Mouse (Mus musculus): ENCODE measurements around the gene Lmod1. TPM values are rescaled to one million over a fixed set of nuclear protein-coding genes. Genes with fewer than 3 reads are reported as not detected.

The Lmod1 gene
- 1.8 and 2.1 TPM in 2 replicates for polyA plus RNA-seq (2012; ENCODE audit: insufficient read depth, insufficient read length, missing spikeins)

GRCm38 (mm10) chr1:135324571-135324970 lies at the start of gene Lmod1:
Gene Lmod1, plus strand, starts transcription at chr1:135324807.
- H3K4me1 ChIP-seq (ENCODE audit: control insufficient read depth, insufficient read depth, insufficient read length, low read length) = no peaks in the 10 kb centered on the region
- H3K4me3 ChIP-seq (ENCODE audit: insufficient read depth, low read depth, low read length) = peak within 1 kb of the TSS; percentile 42
- H3K27ac ChIP-seq (replicated peaks; ENCODE audit: low read depth, low read length) = peak within 1 kb of the TSS; percentile 47

GRCm38 (mm10) chr1:135280646-135281045 lies 44.0 kb upstream of the Lmod1 start:
- peaks cover 7% of the 10 kb centered on the region for H3K4me1 ChIP-seq (ENCODE audit: control insufficient read depth, insufficient read depth, insufficient read length, low read length)
- H3K4me3 ChIP-seq (ENCODE audit: insufficient read depth, low read depth, low read length) = no peak overlapping the region
- H3K27ac ChIP-seq (replicated peaks; ENCODE audit: low read depth, low read length) = no peak overlapping the region

- H3K4me3 ChIP-seq (ENCODE audit: insufficient read depth, low read depth, low read length) = peak overlapping the region; percentile 88
- 0 out of 2 replicates have a peak overlapping the region, but pooled peaks have one; percentile 64 for H3K27ac ChIP-seq (replicated peaks; ENCODE audit: low read depth, low read length)
These were observed 42.8 kb upstream of the Lmod1 start for GRCm38 (mm10) chr1:135281841-135282240.

DNA sequence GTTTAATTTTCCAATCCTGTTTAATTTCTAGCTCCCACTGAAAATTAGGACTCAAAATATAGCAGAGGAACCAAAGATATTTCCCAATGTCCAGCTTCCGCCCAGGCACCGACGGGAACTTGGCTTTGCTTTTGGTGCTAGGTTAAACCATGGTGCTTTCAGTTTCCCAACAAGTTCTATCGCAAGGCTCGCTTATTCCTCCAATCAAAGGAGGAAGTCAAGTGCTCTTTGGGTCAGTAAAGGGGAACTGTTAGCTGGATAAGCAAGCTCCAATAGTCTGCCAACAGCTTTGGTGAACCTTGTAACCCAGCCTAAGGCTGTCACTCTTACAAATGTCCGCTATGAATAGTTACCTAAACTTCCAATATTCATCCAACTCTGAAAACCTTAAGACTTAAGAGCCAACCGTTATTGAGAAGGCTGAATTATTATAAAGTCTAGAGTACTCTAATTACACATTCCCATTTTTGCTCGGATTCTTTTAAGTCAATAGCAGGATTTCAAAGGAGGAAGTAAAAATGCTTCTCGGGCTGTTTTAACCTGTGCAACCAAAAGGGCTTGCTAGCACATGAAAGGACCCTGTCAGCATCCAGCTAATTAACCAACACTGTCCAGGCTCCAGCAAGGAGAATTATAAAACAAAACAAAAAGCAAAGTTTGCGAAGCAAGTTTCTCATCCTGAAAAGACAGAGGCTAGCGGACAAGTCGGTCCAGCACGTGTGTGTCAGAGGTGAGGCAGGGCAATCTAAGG lies 41.9 kb upstream of the Lmod1 start:
- peak overlapping the region; percentile 84 for H3K27ac ChIP-seq (replicated peaks; ENCODE audit: low read depth, low read length)
- peak overlapping the region; percentile 88 for H3K4me3 ChIP-seq (ENCODE audit: insufficient read depth, low read depth, low read length)
- peaks cover 7% of the 10 kb centered on the region for H3K4me1 ChIP-seq (ENCODE audit: control insufficient read depth, insufficient read depth, insufficient read length, low read length)

More at GRCm38 (mm10) chr1:135281841-135282240, 42.8 kb upstream of the Lmod1 start:
- H3K4me1 ChIP-seq (ENCODE audit: control insufficient read depth, insufficient read depth, insufficient read length, low read length) = peaks cover 7% of the 10 kb centered on the region

- Histone ChIP-seq H3K27ac (replicated peaks; ENCODE audit: low read depth, low read length) (peak overlapping the region; percentile 84), H3K4me1 (ENCODE audit: control insufficient read depth, insufficient read depth, insufficient read length, low read length) (peaks cover 7% of the 10 kb centered on the region), H3K4me3 (ENCODE audit: insufficient read depth, low read depth, low read length) (peak overlapping the region; percentile 88)
These were observed 41.3 kb upstream of the Lmod1 start for GRCm38 (mm10) chr1:135283287-135283825.

DNA sequence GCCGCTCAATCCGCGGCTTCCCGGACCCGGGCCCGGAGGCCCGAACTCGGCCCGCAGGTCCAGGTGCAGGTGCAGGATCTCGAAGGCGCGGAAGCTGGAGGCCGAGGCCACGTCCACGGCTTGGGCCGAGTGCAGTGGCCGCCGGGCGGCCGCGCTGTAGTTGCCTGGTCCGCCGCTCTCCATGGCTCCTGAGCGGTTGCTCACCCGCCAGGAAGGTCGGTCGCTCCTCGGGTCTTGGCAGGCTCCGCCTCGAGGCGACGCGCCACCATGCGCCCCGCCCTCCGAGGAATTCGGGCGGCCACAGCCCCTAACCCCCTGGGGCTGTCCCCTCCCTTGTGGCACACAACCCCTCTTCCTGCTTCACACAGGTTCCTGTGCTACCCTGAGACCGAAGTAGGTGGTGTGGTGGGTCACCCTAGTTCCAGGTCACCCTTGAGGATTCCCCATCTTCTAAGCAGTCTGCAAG lies 40.7 kb upstream of the Lmod1 start, which contains the start of gene Rnpep:
Rnpep (minus strand) TSS at position 259 of the 466 bp plus-strand sequence.
- H3K4me3 ChIP-seq (ENCODE audit: insufficient read depth, low read depth, low read length) = peak within 1 kb of the TSS; percentile 88
- peak within 1 kb of the TSS; percentile 84 for H3K27ac ChIP-seq (replicated peaks; ENCODE audit: low read depth, low read length)

GRCm38 (mm10) chr1:135286311-135286710 lies 38.3 kb upstream of the Lmod1 start:
- Histone ChIP-seq H3K27ac (replicated peaks; ENCODE audit: low read depth, low read length) (no peak overlapping the region), H3K4me1 (ENCODE audit: control insufficient read depth, insufficient read depth, insufficient read length, low read length) (peaks cover 7% of the 10 kb centered on the region)

More for the DNA sequence above, 40.7 kb upstream of the Lmod1 start, which contains the start of gene Rnpep:
- peaks cover 7% of the 10 kb centered on the region for H3K4me1 ChIP-seq (ENCODE audit: control insufficient read depth, insufficient read depth, insufficient read length, low read length)

DNA sequence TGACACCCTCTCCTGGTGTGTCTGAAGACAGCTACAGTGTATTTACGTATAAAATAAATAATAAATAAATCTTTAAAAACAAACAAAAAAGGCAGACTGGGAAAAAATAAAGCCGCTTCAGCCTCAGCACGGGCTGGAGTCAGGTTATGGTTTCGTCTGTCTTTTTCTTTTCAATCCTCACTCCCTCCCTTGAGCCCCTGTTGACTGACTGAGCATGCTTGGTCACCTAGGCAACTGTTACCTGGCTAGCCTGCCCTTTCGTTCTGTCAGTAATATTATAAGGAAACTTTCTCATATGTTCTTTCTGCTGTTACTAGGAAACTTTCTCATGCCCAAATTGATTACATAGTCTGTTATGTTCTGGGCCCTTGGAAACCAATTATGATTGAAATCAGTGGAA lies 33.7 kb upstream of the Lmod1 start:
- Histone ChIP-seq H3K4me1 (ENCODE audit: control insufficient read depth, insufficient read depth, insufficient read length, low read length) (no peaks in the 10 kb centered on the region), H3K27ac (replicated peaks; ENCODE audit: low read depth, low read length) (no peak overlapping the region), H3K4me3 (ENCODE audit: insufficient read depth, low read depth, low read length) (no peak overlapping the region)

More at GRCm38 (mm10) chr1:135286311-135286710, 38.3 kb upstream of the Lmod1 start:
- H3K4me3 ChIP-seq (ENCODE audit: insufficient read depth, low read depth, low read length) = no peak overlapping the region

DNA sequence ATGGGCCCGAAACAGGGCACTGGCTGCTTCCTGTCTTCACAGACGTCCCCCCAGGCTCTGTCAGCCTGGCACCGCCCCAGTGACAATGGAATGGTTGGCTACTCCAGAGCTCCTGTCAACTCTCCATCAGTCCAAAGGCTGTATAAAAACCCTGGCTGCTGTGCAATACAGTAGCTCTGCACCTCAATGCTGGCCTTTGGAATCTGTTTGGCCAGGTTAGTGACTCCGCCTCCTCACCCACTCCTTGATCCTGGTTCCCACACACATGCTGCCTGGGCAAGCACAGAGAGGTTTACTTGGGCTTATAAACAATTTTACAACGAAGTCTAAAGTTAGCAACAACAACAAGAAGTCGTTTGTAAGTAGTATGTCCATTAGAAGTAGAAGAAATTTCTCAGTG lies 13.3 kb upstream of the Lmod1 start:
- Histone ChIP-seq H3K27ac (replicated peaks; ENCODE audit: low read depth, low read length) (no peak overlapping the region), H3K4me1 (ENCODE audit: control insufficient read depth, insufficient read depth, insufficient read length, low read length) (peaks cover 6% of the 10 kb centered on the region), H3K4me3 (ENCODE audit: insufficient read depth, low read depth, low read length) (no peak overlapping the region)

- H3K4me3 ChIP-seq (ENCODE audit: insufficient read depth, low read depth, low read length) = peak overlapping the region; percentile 90
- no peak overlapping the region for H3K27ac ChIP-seq (replicated peaks; ENCODE audit: low read depth, low read length)
- H3K4me1 ChIP-seq (ENCODE audit: control insufficient read depth, insufficient read depth, insufficient read length, low read length) = peaks cover 6% of the 10 kb centered on the region
These were observed 12.4 kb upstream of the Lmod1 start for GRCm38 (mm10) chr1:135312201-135312600.

- Histone ChIP-seq H3K27ac (replicated peaks; ENCODE audit: low read depth, low read length) (peak within 1 kb of the TSS; percentile 94), H3K4me1 (ENCODE audit: control insufficient read depth, insufficient read depth, insufficient read length, low read length) (peaks cover 6% of the 10 kb centered on the region), H3K4me3 (ENCODE audit: insufficient read depth, low read depth, low read length) (peak within 1 kb of the TSS; percentile 90)
These were observed 11.1 kb upstream of the Lmod1 start, which contains the start of gene Timm17a for GRCm38 (mm10) chr1:135313284-135314031. Gene Timm17a, minus strand, starts transcription at chr1:135313778.

DNA sequence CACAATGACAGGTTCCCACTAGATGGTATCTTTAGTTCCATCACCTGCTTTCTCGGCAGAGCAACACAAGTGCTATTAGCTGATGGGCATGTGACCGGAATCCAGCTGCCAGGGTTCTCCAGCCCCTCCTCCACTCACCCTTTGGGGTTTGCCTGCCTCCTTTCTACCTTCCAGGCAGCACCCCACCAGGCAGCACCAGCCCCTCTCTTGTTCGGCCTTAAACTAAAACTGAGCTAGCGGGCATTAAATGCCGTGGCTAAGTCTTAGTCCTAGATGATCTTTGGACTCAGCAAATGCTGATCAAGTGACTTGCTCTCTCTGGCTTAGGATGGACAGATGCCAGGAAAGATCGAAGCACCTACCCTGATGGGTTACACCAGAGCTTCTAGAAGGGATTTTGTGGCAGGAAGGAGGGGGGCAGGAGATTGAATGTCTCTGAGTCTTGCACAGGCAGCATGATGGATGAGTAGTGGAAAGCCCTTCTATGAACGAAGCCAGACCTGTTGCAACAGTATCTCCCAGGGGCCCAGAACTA lies 1.2 kb upstream of the Lmod1 start:
- no peak overlapping the region for H3K27ac ChIP-seq (replicated peaks; ENCODE audit: low read depth, low read length)
- H3K4me1 ChIP-seq (ENCODE audit: control insufficient read depth, insufficient read depth, insufficient read length, low read length) = no peaks in the 10 kb centered on the region
- H3K4me3 ChIP-seq (ENCODE audit: insufficient read depth, low read depth, low read length) = no peak overlapping the region

GRCm38 (mm10) chr1:135325934-135326333 lies 1.3 kb downstream of the Lmod1 start:
- peak overlapping the region; percentile 27; the same call in 1 of the 2 replicates for H3K4me3 ChIP-seq (ENCODE audit: insufficient read depth, low read depth, low read length)
- no peaks in the 10 kb centered on the region for H3K4me1 ChIP-seq (ENCODE audit: control insufficient read depth, insufficient read depth, insufficient read length, low read length)
- H3K27ac ChIP-seq (replicated peaks; ENCODE audit: low read depth, low read length) = no peak overlapping the region

GRCm38 (mm10) chr1:135328368-135328767 lies 3.8 kb downstream of the Lmod1 start:
- no peaks in the 10 kb centered on the region for H3K4me1 ChIP-seq (ENCODE audit: control insufficient read depth, insufficient read depth, insufficient read length, low read length)
- no peak overlapping the region for H3K27ac ChIP-seq (replicated peaks; ENCODE audit: low read depth, low read length)
- H3K4me3 ChIP-seq (ENCODE audit: insufficient read depth, low read depth, low read length) = no peak overlapping the region

GRCm38 (mm10) chr1:135330578-135330977 lies 6.0 kb downstream of the Lmod1 start:
- H3K4me3 ChIP-seq (ENCODE audit: insufficient read depth, low read depth, low read length) = no peak overlapping the region
- H3K4me1 ChIP-seq (ENCODE audit: control insufficient read depth, insufficient read depth, insufficient read length, low read length) = no peaks in the 10 kb centered on the region
- H3K27ac ChIP-seq (replicated peaks; ENCODE audit: low read depth, low read length) = no peak overlapping the region

Measured in brown adipose tissue, adult 24 weeks (tissue).